Mouse (Mus musculus): ENCODE measurements at regions not wholly inside any gene's neighbourhood (a gene's known extent, or its start where the extent isn't known, plus 50 kb on each side); places are given as distances from the start of the nearest gene placed in this dataset.

GRCm38 (mm10) chr10:126646587-126646986 lies 254.6 kb downstream of the Atp23 start:
- no peak for DNase-seq (ENCODE audit: low spot score in 2 of 2)

- DNase-seq (ENCODE audit: low spot score in 2 of 2): no peak
These were observed 259.3 kb downstream of the Atp23 start for GRCm38 (mm10) chr10:126641792-126642289.

GRCm38 (mm10) chr10:126634731-126635130 lies 266.4 kb downstream of the Atp23 start:
- DNase-seq (ENCODE audit: low spot score in 2 of 2): no peak

- no peak for DNase-seq (ENCODE audit: low spot score in 2 of 2)
These were observed 273.1 kb downstream of the Atp23 start for GRCm38 (mm10) chr10:126628057-126628456.

- DNase-seq (ENCODE audit: low spot score in 2 of 2): peak in 1 of 2 experiments; percentile 31
These were observed 275.7 kb downstream of the Atp23 start for GRCm38 (mm10) chr10:126625466-126625865.

- no peak for DNase-seq (ENCODE audit: low spot score in 2 of 2)
These were observed 280.4 kb downstream of the Atp23 start for GRCm38 (mm10) chr10:126620802-126621201.

GRCm38 (mm10) chr10:126619970-126620369 lies 281.2 kb downstream of the Atp23 start:
- no peak for DNase-seq (ENCODE audit: low spot score in 2 of 2)

- DNase-seq (ENCODE audit: low spot score in 2 of 2): no peak
These were observed 288.9 kb downstream of the Atp23 start for GRCm38 (mm10) chr10:126612226-126612625.

GRCm38 (mm10) chr10:126610506-126610905 lies 290.6 kb downstream of the Atp23 start:
- no peak for DNase-seq (ENCODE audit: low spot score in 2 of 2)

- no peak for DNase-seq (ENCODE audit: low spot score in 2 of 2)
These were observed 301.5 kb downstream of the Atp23 start for GRCm38 (mm10) chr10:126599686-126600085.

- DNase-seq (ENCODE audit: low spot score in 2 of 2): no peak
These were observed 333.0 kb downstream of the Atp23 start for GRCm38 (mm10) chr10:126568155-126568554.

GRCm38 (mm10) chr10:126565326-126565725 lies 335.8 kb downstream of the Atp23 start:
- no peak for DNase-seq (ENCODE audit: low spot score in 2 of 2)

GRCm38 (mm10) chr10:126555080-126555479 lies 346.1 kb downstream of the Atp23 start:
- no peak for DNase-seq (ENCODE audit: low spot score in 2 of 2)

- no peak for DNase-seq (ENCODE audit: low spot score in 2 of 2)
These were observed 369.2 kb downstream of the Atp23 start for GRCm38 (mm10) chr10:126531950-126532349.

- DNase-seq (ENCODE audit: low spot score in 2 of 2): peak in 1 of 2 experiments; percentile 35
These were observed 369.8 kb downstream of the Atp23 start for GRCm38 (mm10) chr10:126531368-126531767.

- DNase-seq (ENCODE audit: low spot score in 2 of 2): no peak
These were observed 372.4 kb downstream of the Atp23 start for GRCm38 (mm10) chr10:126528801-126529200.

GRCm38 (mm10) chr10:126526186-126526585 lies 375.0 kb downstream of the Atp23 start:
- DNase-seq (ENCODE audit: low spot score in 2 of 2): no peak

GRCm38 (mm10) chr10:126521836-126522815 lies 379.0 kb downstream of the Atp23 start:
- no peak for DNase-seq (ENCODE audit: low spot score in 2 of 2)

GRCm38 (mm10) chr10:126520973-126521372 lies 380.2 kb downstream of the Atp23 start:
- DNase-seq (ENCODE audit: low spot score in 2 of 2): no peak

GRCm38 (mm10) chr10:126513185-126513584 lies 388.0 kb downstream of the Atp23 start:
- DNase-seq (ENCODE audit: low spot score in 2 of 2): no peak

GRCm38 (mm10) chr10:126511511-126511910 lies 389.6 kb downstream of the Atp23 start:
- peak; percentile 100 for DNase-seq (ENCODE audit: low spot score in 2 of 2)

GRCm38 (mm10) chr10:126505988-126506387 lies 395.2 kb downstream of the Atp23 start:
- DNase-seq (ENCODE audit: low spot score in 2 of 2): no peak
